Mouse (Mus musculus) C2C12 (cell line): ENCODE results near the gene Gm15737. TPM values are rescaled to one million over a fixed set of nuclear protein-coding genes. Genes with fewer than 3 reads are reported as not detected.

Experiments used
- H3K27me3 ChIP-seq: one replicate; pipeline ENCODE4 v1.6.1; 2011; ENCODE audit not compliant: control insufficient read depth, insufficient read depth, insufficient read length
- H3K36me3 ChIP-seq: one replicate; pipeline ENCODE4 v1.6.1; 2011; ENCODE audit not compliant: control insufficient read depth, insufficient read depth
- H3K4me3 ChIP-seq: one replicate; pipeline ENCODE4 v1.5.1; 2011; ENCODE audit warnings: mild to moderate bottlenecking, control low read depth; ENCODE audit not compliant: poor library complexity, insufficient read depth, severe bottlenecking
- H3K79me2 ChIP-seq: one replicate; pipeline ENCODE4 v1.6.1; 2011; ENCODE audit not compliant: control insufficient read depth, insufficient read depth
- H3K79me3 ChIP-seq: one replicate; pipeline ENCODE4 v1.6.1; 2011; ENCODE audit warnings: low read depth, control low read depth
- H3ac ChIP-seq: one replicate; pipeline ENCODE3; 2011; ENCODE audit warnings: low read depth; ENCODE audit not compliant: control insufficient read depth, insufficient read length
- CEBPB ChIP-seq: IDR thresholded peaks from one replicate; pipeline ENCODE4 v1.6.1; 2011; ENCODE audit warnings: low read depth, mild to moderate bottlenecking, control low read depth, moderate library complexity
- CTCF ChIP-seq: IDR thresholded peaks from one replicate; pipeline ENCODE4 v1.5.1; 2011; ENCODE audit not compliant: control insufficient read depth, insufficient read depth, insufficient read length
- FOSL1 ChIP-seq: IDR thresholded peaks from one replicate; pipeline ENCODE4 v1.8.0; 2011; ENCODE audit warnings: mild to moderate bottlenecking, low read length; ENCODE audit not compliant: poor library complexity, insufficient read depth, severe bottlenecking
- MAX ChIP-seq: IDR thresholded peaks from one replicate; pipeline ENCODE4 v1.6.1; 2011; ENCODE audit warnings: mild to moderate bottlenecking, control low read depth
- MYOD1 ChIP-seq: IDR thresholded peaks from one replicate; pipeline ENCODE4 v1.6.1; 2011; ENCODE audit warnings: low read depth; ENCODE audit not compliant: control insufficient read depth, insufficient read length
- MYOG ChIP-seq: IDR thresholded peaks from one replicate; pipeline ENCODE4 v1.6.1; 2011; ENCODE audit not compliant: control insufficient read depth, insufficient read length; ENCODE audit errors: extremely low read depth
- USF1 ChIP-seq: IDR thresholded peaks from one replicate; pipeline ENCODE4 v1.6.1; 2011; ENCODE audit warnings: low read depth, mild to moderate bottlenecking, control low read depth, moderate library complexity
- polyA plus RNA-seq: library from polyadenylated mRNA; unstranded; fragments of >200 nt; fragmentation: generic; extraction: Trizol; gene quantifications from one replicate; pipeline ENCODE4 v1.2.1, GENCODE M21; 2012; ENCODE audit warnings: missing spikeins

Gene Gm15737
- polyA plus RNA-seq, 1 experiment, result not detected

DNA sequence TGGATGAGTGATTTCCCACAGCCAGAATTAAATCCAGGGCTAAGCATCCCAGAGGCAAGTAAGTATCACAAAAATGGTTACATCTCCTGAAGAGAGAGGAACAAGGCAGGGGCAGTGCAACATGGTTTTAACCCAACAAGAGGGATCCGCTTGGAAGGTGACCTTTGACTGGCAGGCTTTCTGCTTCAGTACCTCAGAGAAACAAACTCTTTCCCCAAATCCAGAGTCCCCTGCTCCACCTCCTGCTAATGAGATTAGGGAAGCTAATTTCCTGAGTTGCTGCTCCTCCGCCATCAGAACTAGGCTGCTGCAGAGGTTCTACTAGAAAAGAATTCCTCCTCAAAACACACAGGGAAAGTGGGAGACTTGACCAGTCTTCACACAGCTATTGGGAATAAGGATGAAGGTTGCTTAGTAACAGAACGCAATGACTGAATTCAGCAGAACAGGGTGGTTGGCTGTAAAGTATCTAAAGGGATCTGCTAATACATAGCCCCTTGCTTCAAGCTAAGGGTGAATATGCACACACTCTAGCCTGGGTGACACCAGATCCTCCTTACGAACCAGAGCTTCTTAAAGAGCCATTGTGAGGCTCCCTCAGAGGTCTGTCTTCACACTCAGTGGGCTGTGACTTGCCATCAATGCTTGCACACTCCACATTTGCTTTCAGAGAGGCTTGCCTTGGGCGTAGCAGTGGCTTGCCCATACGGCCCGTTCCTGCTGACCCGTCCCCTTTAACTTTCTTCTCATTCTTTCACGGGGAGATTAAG lies 14.2 kb downstream of the Gm15737 start:
- Histone ChIP-seq H3ac (no peak overlapping the region), H3K27me3 (no peaks in the 10 kb centered on the region), H3K36me3 (no peaks in the 10 kb centered on the region), H3K79me3 (no peaks in the 10 kb centered on the region), H3K4me3 (no peak overlapping the region), H3K79me2 (no peaks in the 10 kb centered on the region)
- TF ChIP-seq MAX (no peak), USF1 (no peak), CEBPB (no peak), MYOG (no peak), MYOD1 (no peak), FOSL1 (no peak), CTCF (no peak)

DNA sequence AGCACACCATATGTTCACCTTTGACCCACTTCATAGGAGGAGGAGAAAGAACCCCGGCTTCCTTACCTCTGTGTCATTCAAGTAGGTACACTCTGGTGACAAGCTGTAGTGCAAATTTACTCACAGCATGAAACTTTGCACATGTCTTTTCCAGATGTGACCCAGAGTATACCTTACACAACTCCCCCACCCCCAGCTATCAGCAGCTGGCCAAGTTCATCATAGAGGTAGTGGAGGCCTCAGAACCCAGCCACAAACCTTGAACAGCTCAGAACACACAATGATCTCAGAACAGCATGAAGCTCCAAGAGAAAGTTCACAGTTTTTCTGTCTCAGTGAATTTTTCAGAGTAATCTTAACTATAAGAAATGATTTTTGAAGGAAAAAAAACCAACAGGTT lies 22.4 kb downstream of the Gm15737 start:
- Histone ChIP-seq H3ac (no peak overlapping the region), H3K79me3 (no peaks in the 10 kb centered on the region), H3K36me3 (no peaks in the 10 kb centered on the region), H3K4me3 (no peak overlapping the region), H3K79me2 (no peaks in the 10 kb centered on the region), H3K27me3 (no peaks in the 10 kb centered on the region)
- TF ChIP-seq USF1 (no peak), MYOD1 (no peak), CTCF (no peak), FOSL1 (no peak), MAX (no peak), CEBPB (no peak), MYOG (no peak)

DNA sequence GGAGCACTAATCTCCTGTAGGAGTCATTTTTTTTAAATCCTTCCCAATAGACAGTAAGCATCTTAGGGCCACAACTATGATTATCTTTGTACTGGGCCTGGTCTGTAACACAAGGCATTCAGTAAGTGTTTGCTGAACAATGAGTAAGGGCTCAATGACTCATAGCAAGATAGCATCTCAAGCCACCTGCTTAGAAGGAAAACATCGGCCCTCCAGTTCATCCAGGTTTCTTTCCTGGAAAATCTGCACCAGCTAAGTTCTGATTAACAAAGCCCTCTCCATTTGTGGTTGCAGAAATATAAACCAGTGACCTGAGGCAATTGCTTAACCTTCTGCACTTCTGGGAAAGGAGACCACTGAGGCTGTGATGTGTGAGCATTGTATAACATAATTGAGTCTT lies 34.9 kb downstream of the Gm15737 start:
- Histone ChIP-seq H3ac (no peak overlapping the region), H3K4me3 (no peak overlapping the region), H3K27me3 (no peaks in the 10 kb centered on the region), H3K79me2 (no peaks in the 10 kb centered on the region), H3K36me3 (no peaks in the 10 kb centered on the region), H3K79me3 (no peaks in the 10 kb centered on the region)
- TF ChIP-seq USF1 (no peak), MYOD1 (no peak), CTCF (no peak), FOSL1 (no peak), MYOG (no peak), CEBPB (no peak), MAX (no peak)

DNA sequence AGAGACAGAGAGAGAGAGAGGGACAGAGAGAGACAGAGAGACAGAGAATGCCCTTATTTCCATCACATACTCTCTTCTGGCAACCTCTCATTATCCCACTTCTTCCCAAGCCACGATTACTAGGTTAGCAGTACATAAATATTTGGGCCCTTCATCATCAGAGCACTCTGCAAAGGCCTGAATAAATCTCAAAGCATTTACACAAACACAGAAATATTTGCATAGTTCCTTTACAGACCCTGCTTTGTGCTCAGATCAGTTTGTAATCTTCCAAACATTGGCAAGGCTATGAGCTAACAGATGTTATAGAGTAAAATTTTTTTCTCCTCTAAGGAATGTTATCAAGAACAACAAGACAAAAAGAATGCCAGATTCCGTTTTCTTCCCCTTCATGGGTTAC lies 35.3 kb downstream of the Gm15737 start:
- Histone ChIP-seq H3K79me3 (no peaks in the 10 kb centered on the region), H3K27me3 (no peaks in the 10 kb centered on the region), H3K36me3 (no peaks in the 10 kb centered on the region), H3K4me3 (no peak overlapping the region), H3K79me2 (no peaks in the 10 kb centered on the region), H3ac (no peak overlapping the region)
- TF ChIP-seq MYOD1 (no peak), MAX (no peak)

DNA sequence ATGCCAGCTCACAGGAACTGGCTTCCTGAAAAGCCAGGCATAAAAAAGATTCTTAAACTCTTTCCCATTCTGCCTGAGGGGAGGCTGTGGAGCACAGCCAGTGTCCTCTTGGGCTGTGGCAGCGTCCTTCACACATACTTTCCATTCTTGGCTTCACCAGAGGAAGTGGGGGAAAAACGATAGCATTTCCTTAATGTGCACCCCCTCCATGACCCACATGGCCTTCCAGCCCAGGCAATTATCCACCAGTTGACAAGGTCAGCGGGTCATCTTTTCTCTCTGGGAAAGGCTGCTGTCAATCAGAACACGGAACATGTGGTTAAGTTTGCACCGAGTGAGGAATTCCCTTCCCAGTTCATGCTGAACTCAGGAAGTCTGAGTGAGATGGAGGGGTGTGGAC lies 36.8 kb downstream of the Gm15737 start:
- no peak for TF ChIP-seq CTCF
- TF ChIP-seq MYOG, result no peak
- TF ChIP-seq MAX, result no peak
- no peak for TF ChIP-seq CEBPB
- TF ChIP-seq MYOD1, result no peak
- no peak for TF ChIP-seq USF1
- TF ChIP-seq FOSL1, result no peak
- H3K79me2 ChIP-seq, result no peaks in the 10 kb centered on the region
- no peak overlapping the region for H3ac ChIP-seq
- H3K27me3 ChIP-seq, result no peaks in the 10 kb centered on the region
- H3K36me3 ChIP-seq, result no peaks in the 10 kb centered on the region
- no peaks in the 10 kb centered on the region for H3K79me3 ChIP-seq
- no peak overlapping the region for H3K4me3 ChIP-seq

DNA sequence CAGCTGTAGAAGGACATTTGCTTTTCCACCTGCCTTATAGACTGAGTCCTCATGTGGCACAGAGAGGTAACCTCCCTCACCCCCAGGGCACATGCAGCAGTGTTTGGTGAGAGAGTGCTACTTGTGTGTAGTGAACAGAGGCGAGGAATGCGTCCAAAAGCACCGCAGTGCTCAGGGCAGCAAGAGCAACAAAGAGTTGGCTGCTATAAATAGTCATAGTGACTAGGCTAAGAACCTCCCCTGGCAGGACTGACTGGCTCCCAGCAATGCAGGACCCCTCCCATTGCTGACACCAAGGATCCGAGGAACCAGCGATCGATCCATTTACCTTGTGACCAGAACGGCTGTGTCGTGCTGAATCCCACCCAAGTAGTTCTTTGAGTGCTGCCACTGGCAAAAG lies 40.2 kb downstream of the Gm15737 start:
- H3K79me3 ChIP-seq, result no peaks in the 10 kb centered on the region
- TF ChIP-seq USF1 (no peak), MAX (no peak), CEBPB (no peak), FOSL1 (no peak)
- no peak overlapping the region for H3ac ChIP-seq
- no peaks in the 10 kb centered on the region for H3K27me3 ChIP-seq
- no peak overlapping the region for H3K4me3 ChIP-seq
- H3K79me2 ChIP-seq, result no peaks in the 10 kb centered on the region
- H3K36me3 ChIP-seq, result no peaks in the 10 kb centered on the region
